Mouse (Mus musculus) left cerebral cortex, adult 2 months (tissue): ENCODE measurements around the gene Adamts14. TPM values are rescaled to one million over a fixed set of nuclear protein-coding genes. Genes with fewer than 3 reads are reported as not detected.

Experiments
- DNase-seq, 2 experiments: peaks; one replicate each; pipeline ENCODE4 v3.0.0; 2021 to 2022; ENCODE audit warnings: low spot score in 2 of 2, mixed read lengths in 1 of 2; ENCODE audit errors: extremely low spot score in 1 of 2
- H3K27ac ChIP-seq: fragments of 200-600 bp; 2 replicates; pipeline ENCODE4 v1.8.1; 2022
- H3K4me3 ChIP-seq: fragments of 200-600 bp; 2 replicates; pipeline ENCODE4 v1.8.1; 2022
- CTCF ChIP-seq: fragments of 200-600 bp; IDR thresholded peaks from 2 replicates; pipeline ENCODE4 v1.8.1; 2022; ENCODE audit warnings: antibody characterized with exemption, mild to moderate bottlenecking, moderate library complexity
- intact Hi-C: fragments of 180-260 bp; cut with DNase I; formaldehyde crosslinking; loops from one replicate; pipeline ENCODE4 v1.15.1; 2025
- total RNA-seq, 2 experiments: library from RNA; stranded (reverse); gene quantifications; 2 replicates each; pipeline ENCODE4 v1.2.3; 2021

Gene Adamts14
- total RNA-seq, 2 experiments from 2014 or later, result 0.20 to 0.30 TPM

- intact Hi-C loops, result no loop called here
- Histone ChIP-seq H3K4me3 (no peak overlapping the region), H3K27ac (no peak overlapping the region)
- no peak for TF ChIP-seq CTCF
- DNase-seq, result no peak
Measured at GRCm38 (mm10) chr10:61216163-61216562, 57.1 kb downstream of the Adamts14 start.

- intact Hi-C loops, result no loop called here
- peak; percentile 48 for TF ChIP-seq CTCF
- no peak overlapping the region for H3K27ac ChIP-seq
- no peak overlapping the region for H3K4me3 ChIP-seq
- DNase-seq, result no peak
Measured at GRCm38 (mm10) chr10:61215658-61216057, 57.6 kb downstream of the Adamts14 start.

GRCm38 (mm10) chr10:61212817-61213216 lies 60.4 kb downstream of the Adamts14 start:
- intact Hi-C loops, result loop anchor here (5.0 kb wide), 1 partner anchor 59 kb away; the partner anchor contains the start of gene Adamts14
- no peak overlapping the region for H3K27ac ChIP-seq
- DNase-seq, result no peak
- TF ChIP-seq CTCF, result no peak
- H3K4me3 ChIP-seq, result no peak overlapping the region

GRCm38 (mm10) chr10:61211743-61212142 lies 61.5 kb downstream of the Adamts14 start:
- Histone ChIP-seq H3K27ac (no peak overlapping the region), H3K4me3 (no peak overlapping the region)
- DNase-seq, result peak; percentile 39 to 45
- peak; percentile 82 for TF ChIP-seq CTCF
- intact Hi-C loops, result loop anchor here (5.0 kb wide), 1 partner anchor 61 kb away; the partner anchor contains the start of gene Adamts14

GRCm38 (mm10) chr10:61211105-61211504 lies 62.1 kb downstream of the Adamts14 start:
- intact Hi-C loops, result loop anchor here (5.0 kb wide), 1 partner anchor 61 kb away; the partner anchor contains the start of gene Adamts14
- H3K27ac ChIP-seq, result no peak overlapping the region
- no peak for DNase-seq
- no peak overlapping the region for H3K4me3 ChIP-seq
- no peak for TF ChIP-seq CTCF

GRCm38 (mm10) chr10:61208114-61208684 lies 65.0 kb downstream of the Adamts14 start:
- TF ChIP-seq CTCF, result no peak
- intact Hi-C loops, result no loop called here
- Histone ChIP-seq H3K27ac (no peak overlapping the region), H3K4me3 (no peak overlapping the region)
- no peak for DNase-seq

GRCm38 (mm10) chr10:61203930-61204329 lies 69.3 kb downstream of the Adamts14 start:
- intact Hi-C loops, result loop anchor here (5.0 kb wide), 1 partner anchor 193 kb away; no protein-coding TSS in a partner anchor
- Histone ChIP-seq H3K4me3 (no peak overlapping the region), H3K27ac (no peak overlapping the region)
- TF ChIP-seq CTCF, result no peak
- DNase-seq, result no peak

- TF ChIP-seq CTCF, result no peak
- intact Hi-C loops, result loop anchor here (5.0 kb wide), 1 partner anchor 196 kb away; no protein-coding TSS in a partner anchor
- H3K27ac ChIP-seq, result no peak overlapping the region
- H3K4me3 ChIP-seq, result no peak overlapping the region
- no peak for DNase-seq
Measured at GRCm38 (mm10) chr10:61201596-61202318, 71.5 kb downstream of the Adamts14 start.

GRCm38 (mm10) chr10:61200998-61201397 lies 72.2 kb downstream of the Adamts14 start:
- intact Hi-C loops, result loop anchor here (5.0 kb wide), 1 partner anchor 196 kb away; no protein-coding TSS in a partner anchor
- TF ChIP-seq CTCF, result no peak
- no peak overlapping the region for H3K4me3 ChIP-seq
- DNase-seq, result no peak
- H3K27ac ChIP-seq, result no peak overlapping the region

- DNase-seq, result no peak
- intact Hi-C loops, result loop anchor here (5.0 kb wide), 1 partner anchor 197 kb away; no protein-coding TSS in a partner anchor
- no peak for TF ChIP-seq CTCF
- Histone ChIP-seq H3K27ac (no peak overlapping the region), H3K4me3 (no peak overlapping the region)
Measured at GRCm38 (mm10) chr10:61200232-61200820, 72.9 kb downstream of the Adamts14 start.

- DNase-seq, result peak; percentile 59 to 65
- Histone ChIP-seq H3K4me3 (no peak overlapping the region), H3K27ac (no peak overlapping the region)
- TF ChIP-seq CTCF, result peak; percentile 98
- intact Hi-C loops, result loop anchor here (1.0 to 10.0 kb wide), 4 partner anchors 137 to 455 kb away; no protein-coding TSS in a partner anchor
Measured at GRCm38 (mm10) chr10:61199566-61200213, 73.5 kb downstream of the Adamts14 start.
